Mouse (Mus musculus) monocyte, adult 2 months (primary cell): ENCODE results near the gene Dstyk.
"Not testable (repeated sequence)": the region's sequence is repeated elsewhere in the genome, so short reads cannot be mapped to it uniquely, and the experiment has no call there.

Experiments
- DNase-seq, 2 experiments: peaks; one replicate each; pipeline ENCODE4 v3.0.0; 2022; ENCODE audit warnings: low spot score in 2 of 2, low read depth in 1 of 2

Gene Dstyk

DNA sequence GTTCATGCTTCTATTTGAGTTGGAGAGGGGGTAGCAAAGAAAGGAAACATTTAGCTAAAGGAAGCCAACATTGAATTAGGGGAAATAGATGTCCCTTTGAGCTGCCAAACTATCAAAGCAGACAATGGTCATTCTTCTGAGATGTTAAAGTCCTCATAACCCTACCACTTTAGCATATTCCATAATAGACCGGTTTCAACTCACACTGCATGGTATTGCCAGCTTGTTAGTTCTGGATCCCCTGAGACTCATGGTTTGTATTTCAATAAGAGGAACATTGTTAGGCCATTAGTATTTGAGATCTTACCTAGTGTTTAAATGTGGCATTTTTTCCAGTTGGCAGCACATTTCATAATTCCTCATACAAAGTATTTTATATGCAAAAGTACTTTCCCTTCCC is 19.6 kb downstream of the Dstyk start:
- DNase-seq, result no peak

DNA sequence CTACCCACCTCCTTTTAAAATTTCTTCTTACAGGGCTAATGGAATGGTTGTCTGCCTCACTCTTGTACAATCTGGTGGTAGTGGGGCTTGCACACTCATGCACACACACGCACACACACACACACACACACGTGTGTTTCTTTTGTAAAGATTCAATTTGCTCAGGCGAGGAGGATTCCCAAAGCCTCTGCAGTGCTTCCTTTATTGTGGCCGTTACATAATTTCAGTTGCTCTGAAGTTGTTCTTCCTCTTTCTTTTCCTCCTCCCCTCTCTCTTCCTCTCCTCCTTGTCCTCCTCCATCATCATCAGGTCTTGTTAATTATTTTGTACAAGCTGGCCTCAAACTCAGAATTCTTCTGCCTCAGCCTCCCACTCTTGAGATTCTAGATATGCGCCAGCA is 20.0 kb downstream of the Dstyk start:
- no peak for DNase-seq

- no peak for DNase-seq
Observed at GRCm38 (mm10) chr1:132440896-132441435, 23.6 kb downstream of the Dstyk start.

DNA sequence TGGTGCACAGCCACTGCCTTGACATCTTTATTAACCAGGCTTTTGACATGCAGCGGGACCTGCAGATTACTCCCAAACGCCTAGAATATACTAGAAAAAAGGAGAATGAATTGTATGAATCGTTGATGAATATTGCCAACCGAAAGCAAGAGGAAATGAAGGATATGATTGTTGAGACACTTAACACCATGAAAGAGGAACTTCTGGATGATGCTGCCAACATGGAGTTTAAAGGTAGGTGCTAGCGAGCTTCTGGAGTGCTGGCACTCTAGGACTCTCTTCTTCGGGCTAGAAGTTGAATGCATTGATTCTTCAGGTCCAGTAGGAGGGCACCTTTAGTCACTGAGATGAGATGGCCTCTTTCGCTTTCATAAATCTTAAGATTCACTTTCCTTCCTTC is 32.4 kb downstream of the Dstyk start:
- DNase-seq, result no peak

GRCm38 (mm10) chr1:132464651-132465050 is 47.3 kb downstream of the Dstyk start:
- DNase-seq, result no peak

DNA sequence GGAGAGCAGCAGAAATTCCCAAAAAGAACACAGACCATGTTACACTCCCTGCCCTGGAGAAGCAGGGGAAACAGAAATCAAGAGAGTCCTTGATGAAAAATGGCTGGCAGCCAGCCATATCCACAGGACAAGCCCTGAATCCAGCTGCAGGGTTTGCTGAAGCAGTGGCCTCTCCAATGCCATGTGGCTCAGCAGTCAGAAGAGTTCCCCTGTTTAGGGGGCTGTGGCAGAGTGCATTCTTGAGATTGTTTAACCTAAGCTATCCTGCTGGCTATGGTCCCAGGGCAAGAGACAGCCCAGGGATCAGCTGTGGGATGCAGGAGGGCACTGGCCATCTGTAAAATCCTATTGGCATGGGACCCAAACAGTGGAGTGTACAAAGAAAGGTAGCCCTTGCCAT is 51.6 kb downstream of the Dstyk start:
- no peak for DNase-seq

DNA sequence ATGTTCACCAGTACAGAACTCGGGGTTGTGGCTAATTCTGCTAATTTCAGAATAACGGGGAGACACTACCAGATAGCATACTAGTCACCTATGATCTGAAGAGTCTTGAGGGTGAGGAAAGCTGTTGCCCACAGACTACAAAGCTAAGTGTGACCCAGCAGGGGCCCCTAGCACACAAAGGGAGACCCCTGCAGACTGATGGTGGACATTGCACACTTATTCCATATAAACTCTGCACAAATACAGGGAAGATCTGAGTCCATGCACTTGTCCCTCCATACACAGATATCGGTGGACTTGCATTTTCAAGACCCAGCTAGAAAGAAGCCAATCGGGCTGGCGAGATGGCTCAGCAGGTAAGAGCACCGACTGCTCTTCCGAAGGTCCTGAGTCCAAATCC is 52.2 kb downstream of the Dstyk start:
- DNase-seq, result no peak

- DNase-seq, result not testable (repeated sequence)
Observed at GRCm38 (mm10) chr1:132470031-132470430, 52.7 kb downstream of the Dstyk start.

GRCm38 (mm10) chr1:132471032-132471431 is 53.7 kb downstream of the Dstyk start:
- no peak for DNase-seq

DNA sequence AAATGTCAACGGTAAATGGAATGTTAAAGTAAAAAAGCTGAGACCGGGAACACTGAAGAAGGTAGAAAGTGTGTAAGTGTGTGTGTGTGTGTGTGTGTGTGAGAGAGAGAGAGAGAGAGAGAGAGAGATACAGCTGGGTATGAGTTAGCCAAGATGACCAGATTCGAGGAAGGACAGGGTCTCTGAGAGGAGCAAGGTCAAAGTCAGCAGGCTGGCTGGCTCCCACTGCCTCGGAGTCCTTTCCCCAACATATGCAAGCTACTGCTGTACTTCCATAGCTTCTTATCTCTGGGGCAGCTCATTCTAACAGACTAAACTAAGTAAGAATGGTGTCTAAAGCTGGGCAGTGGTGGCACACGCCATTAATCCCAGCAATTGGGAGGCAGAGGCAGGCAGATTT is 54.1 kb downstream of the Dstyk start:
- DNase-seq, result no peak

- DNase-seq, result no peak
Observed at GRCm38 (mm10) chr1:132472537-132472936, 55.2 kb downstream of the Dstyk start.

DNA sequence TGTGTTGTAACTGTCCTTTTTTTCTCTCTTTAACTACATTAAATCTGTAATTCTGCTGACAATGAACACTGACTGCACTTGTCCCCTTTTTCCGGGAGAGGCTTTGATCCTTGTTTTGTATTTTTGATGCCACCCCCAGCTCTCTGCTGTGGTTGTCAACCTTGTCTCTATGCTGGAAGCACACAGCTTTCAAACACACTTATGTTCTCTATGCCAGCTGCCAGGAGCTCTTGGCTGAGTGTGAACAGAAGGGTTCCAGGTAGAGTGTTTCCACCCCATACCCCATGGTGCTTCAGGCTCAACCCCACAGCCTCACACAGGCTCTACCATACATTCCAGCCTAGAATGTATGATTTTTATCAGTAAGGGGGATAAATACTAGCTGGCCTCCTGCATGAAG is 57.1 kb downstream of the Dstyk start:
- DNase-seq, result no peak

DNA sequence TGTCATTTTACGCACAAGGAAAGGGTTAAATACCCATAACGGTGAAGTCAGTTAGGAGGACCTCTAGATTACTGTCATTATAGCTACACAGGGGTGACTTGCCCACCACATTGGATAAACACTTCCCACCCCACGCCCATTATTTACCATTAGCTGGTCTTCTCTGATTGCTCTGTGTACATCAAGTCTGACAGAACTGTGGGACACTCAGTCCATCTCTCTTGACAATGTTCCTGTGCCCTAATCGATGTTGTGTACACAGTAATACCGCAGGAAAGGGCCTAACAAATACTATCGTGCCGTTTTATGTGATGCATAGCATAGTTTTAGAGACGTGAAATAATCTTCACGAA is 59.2 kb downstream of the Dstyk start:
- no peak for DNase-seq

DNA sequence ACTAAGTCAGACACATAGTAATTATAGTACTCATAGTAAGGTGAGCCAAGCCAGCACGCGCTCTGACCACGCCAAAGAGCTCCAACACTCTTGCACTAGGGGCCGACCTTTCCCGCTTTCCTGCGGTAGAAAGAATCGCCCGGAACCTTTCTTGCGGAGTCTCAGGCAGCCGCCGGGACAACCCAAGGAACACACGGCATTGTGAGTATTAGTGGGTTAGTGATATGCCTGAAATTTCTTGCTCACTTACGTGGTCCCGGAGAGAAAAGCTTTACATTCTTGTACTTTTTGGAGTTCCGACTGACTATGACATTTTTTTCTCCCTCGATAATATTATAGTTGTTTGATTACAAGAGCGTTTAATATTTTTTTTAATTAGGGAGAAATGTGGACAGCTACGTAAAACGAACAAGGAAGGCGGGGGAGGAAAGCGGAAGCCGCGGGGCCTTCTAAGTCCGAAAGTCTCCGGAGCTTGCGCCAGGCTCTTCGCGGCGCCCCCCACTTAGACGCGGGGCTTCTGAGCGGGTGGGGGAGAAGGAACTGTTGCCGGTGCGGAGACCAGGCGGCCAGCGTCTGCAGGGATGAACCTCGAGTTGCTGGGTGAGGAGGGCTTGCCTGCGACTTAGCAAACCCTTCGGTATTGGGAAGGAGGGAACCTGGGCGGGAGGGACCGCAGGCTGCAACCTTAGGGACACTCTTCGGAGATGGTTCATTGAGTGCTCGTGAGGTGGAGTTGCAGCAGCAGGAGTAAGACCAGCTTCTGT is 59.8 kb downstream of the Dstyk start, which contains the start of gene Rbbp5:
TSS of gene Rbbp5 (plus strand) at position 438 of the 764 bp plus-strand sequence.
- DNase-seq, result peak; percentile 52 to 77

- no peak for DNase-seq
Observed at GRCm38 (mm10) chr1:132479438-132479837, 62.1 kb downstream of the Dstyk start.

GRCm38 (mm10) chr1:132481619-132482018 is 64.3 kb downstream of the Dstyk start:
- DNase-seq, result no peak

- no peak for DNase-seq
Observed at GRCm38 (mm10) chr1:132483234-132483633, 65.9 kb downstream of the Dstyk start.

GRCm38 (mm10) chr1:132483759-132484158 is 66.4 kb downstream of the Dstyk start:
- no peak for DNase-seq

- DNase-seq, result no peak
Observed at GRCm38 (mm10) chr1:132500535-132500934, 83.2 kb downstream of the Dstyk start.

DNA sequence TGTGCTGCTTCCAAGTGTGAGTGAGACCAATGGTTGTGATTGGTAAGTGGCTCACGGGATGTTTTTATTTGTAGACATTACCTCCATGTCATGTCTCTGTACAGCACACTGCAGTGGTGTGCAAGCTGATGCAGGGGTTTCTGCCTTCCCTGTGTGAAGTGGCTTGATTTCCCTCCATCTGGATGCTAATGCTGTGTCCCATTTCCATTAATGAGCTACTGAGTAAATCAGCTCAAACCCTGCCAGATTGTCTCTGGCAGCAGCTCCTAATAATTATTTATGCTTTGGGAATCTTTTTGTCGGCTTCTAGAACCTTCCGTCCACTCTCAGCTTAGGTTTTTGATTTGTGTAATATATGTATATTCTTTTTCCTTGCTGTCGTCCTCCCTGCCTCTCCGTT is 87.8 kb downstream of the Dstyk start:
- DNase-seq, result no peak

DNA sequence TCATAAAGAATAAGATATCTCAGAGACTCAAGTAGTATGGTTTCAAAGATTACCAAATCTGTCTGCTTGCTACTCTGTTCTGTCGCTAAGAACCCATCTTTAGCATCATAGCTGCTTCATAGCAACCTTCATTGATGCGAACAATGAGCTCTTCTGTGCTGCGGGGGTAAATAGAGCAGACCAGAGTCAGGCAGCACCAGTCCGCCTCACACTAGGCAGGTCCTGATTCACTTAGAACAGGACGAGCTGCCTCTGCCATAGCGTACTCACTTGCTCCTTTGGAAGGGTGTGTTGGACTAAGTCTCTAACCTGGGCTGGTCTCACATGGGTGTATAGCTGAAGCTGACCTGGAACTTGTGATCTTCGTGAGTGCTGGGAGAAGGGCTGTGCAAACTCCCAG is 88.7 kb downstream of the Dstyk start, which contains the start of gene Tmem81:
TSS of gene Tmem81 (plus strand) at position 173 of the 400 bp plus-strand sequence.
- DNase-seq, result no peak

- DNase-seq, result no peak
Observed at GRCm38 (mm10) chr1:132506656-132507055, 89.3 kb downstream of the Dstyk start.

- no peak for DNase-seq
Observed at GRCm38 (mm10) chr1:132509771-132510170, 92.4 kb downstream of the Dstyk start.
